Mouse (Mus musculus): ENCODE measurements around the gene Stag1.

DNA sequence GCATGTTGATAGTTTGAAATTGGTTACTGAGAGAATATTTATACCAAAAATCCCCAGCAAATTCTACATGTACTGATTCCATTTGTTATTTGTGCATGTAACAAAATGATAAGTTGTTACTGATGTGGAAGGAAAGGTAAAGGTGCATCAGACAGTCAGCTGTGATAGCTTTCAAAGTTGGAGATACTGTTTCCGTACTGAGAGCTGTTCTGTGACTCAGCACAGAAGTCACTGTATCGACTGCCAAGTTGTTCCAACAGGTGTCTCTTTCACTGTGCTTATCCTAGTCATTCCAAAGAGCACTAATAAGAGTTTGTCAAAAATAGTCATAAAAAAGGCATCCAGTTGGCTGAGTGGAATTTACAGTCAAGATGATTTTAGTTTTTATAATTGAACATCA, 114.1 kb downstream of the Stag1 start:
- TF ChIP-seq CTCF (IDR thresholded peaks at IDR 0.05; ENCODE audit: low read depth, low read length), result no peak
- TF ChIP-seq POLR2A (IDR thresholded peaks at IDR 0.05; ENCODE audit: insufficient read depth, low read length), result no peak
